Mouse (Mus musculus): Measurements from ENCODE around the gene Apba3. TPM values are rescaled to one million over a fixed set of nuclear protein-coding genes. Genes with fewer than 3 reads are reported as not detected.

Gene Apba3
- polyA plus RNA-seq, 1 experiment from 2014 or later, result 59.7 TPM

- Histone ChIP-seq H3K27me3 (no peaks in the 10 kb centered on the region), H3K9me3 (replicated peaks) (no peaks in the 10 kb centered on the region), H3K27ac (peak overlapping the region; percentile 93), H3K4me2 (peak overlapping the region; percentile 79), H3K4me3 (replicated peaks) (peak overlapping the region; percentile 98; the same call in 1 of the 2 replicates), H3K9ac (peak overlapping the region; percentile 54), H3K36me3 (peaks cover 58% of the 10 kb centered on the region), H3K4me1 (peaks cover 61% of the 10 kb centered on the region)
- ATAC-seq (replicated peaks; ENCODE audit: low FRiP score), result no peak
- 88% methylated on average over 13 of the region's 13 CpGs for WGBS
These were observed 52.0 kb downstream of the Apba3 start for GRCm38 (mm10) chr10:81318589-81319329.

GRCm38 (mm10) chr10:81319330-81319699 lies 52.6 kb downstream of the Apba3 start:
- Histone ChIP-seq H3K4me2 (peak overlapping the region; percentile 79), H3K36me3 (peaks cover 58% of the 10 kb centered on the region), H3K27me3 (no peaks in the 10 kb centered on the region), H3K9me3 (replicated peaks) (no peaks in the 10 kb centered on the region), H3K4me3 (replicated peaks) (peak overlapping the region; percentile 98), H3K4me1 (peaks cover 64% of the 10 kb centered on the region), H3K9ac (peak overlapping the region; percentile 54), H3K27ac (peak overlapping the region; percentile 93)
- no peak for ATAC-seq (replicated peaks; ENCODE audit: low FRiP score)
- WGBS, result 34% methylated on average over 8 of the region's 8 CpGs

DNA sequence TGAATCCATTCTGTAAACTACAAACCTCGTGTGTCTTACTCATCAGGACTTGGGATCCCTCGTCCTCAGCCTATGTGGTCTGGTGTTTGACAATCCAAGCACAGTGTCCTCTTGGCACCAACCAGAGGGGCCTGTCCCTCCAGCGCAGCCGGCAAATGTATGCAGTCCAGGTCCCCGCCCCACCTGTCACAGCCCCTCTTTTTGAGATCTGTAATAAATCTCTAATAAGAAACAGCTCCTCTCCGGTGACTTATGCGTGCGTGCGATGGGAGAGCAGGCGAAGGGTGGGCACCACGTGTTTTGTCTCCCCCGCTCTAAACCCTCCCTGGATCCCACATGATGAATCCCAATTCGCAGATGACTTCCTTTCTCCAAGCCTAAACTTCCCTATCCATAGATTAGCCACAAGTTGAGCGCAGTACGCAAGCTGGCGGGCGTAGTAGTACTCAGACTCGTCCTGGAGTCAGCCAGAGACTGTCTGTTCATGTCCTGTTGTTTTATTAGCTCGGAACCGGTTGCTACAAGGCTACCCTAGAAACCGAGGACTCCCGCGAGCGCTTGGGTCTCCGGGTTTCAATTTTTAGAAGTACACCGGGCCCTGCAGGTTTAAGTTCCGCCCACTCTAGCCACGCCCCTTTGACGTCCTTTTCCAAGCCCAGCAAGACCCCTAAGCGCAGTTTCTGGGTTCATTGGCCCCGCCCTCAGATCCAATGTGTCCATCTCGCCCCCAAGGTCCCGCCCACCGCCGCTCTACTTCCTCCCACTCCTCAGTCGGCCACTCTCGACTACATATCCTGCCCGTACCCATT lies 53.2 kb downstream of the Apba3 start:
- peak overlapping the region; percentile 98 for H3K4me3 ChIP-seq (replicated peaks)
- peak overlapping the region; percentile 79 for H3K4me2 ChIP-seq
- no peak; the same call in 1 of the 2 replicates for ATAC-seq (replicated peaks; ENCODE audit: low FRiP score)
- H3K27me3 ChIP-seq, result no peaks in the 10 kb centered on the region
- no peaks in the 10 kb centered on the region for H3K9me3 ChIP-seq (replicated peaks)
- H3K4me1 ChIP-seq, result peaks cover 64% of the 10 kb centered on the region
- peak overlapping the region; percentile 54 for H3K9ac ChIP-seq
- H3K27ac ChIP-seq, result peak overlapping the region; percentile 93
- 1% methylated on average over 38 of the region's 38 CpGs for WGBS
- H3K36me3 ChIP-seq, result peaks cover 58% of the 10 kb centered on the region

DNA sequence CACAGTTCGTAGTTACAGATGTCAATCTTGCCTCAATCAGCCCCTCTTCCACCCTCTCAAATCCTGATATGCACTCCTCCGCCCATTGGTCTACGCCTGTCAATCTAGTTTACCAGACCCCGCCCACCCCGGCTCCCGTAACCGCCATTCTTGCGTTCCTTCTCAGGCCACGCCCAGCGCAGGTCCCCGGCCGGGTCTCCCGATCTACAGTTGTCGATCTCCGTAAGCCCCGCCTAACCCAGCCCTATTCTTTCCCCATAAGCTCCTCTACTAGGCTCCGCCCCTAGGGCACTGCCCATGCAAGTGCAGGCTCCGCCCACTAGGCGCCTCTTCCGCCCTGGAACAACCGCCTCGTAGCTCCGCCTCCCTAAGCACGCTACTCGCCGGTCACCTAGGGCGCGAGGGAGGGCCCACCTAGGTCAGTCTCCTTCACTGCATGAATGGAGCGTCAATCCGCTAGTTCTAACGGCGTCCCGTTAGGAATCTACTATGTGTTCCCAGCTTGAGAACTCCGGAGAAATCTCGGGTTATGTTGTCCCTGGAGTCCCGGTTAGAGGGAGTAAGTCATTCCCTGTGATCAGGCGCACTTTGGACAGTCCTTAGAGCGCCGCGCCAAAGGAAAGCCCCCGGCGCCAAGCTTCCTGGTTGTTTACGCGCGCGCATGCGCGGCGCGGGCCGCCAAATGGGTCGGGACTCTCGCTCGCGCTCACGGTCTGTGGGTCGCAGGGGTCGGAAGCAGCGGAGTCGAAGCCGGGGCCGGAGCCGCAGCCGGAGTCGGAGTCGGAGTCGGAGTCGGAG lies 54.0 kb downstream of the Apba3 start, which contains the start of gene Cactin:
TSS of gene Cactin (plus strand) at position 554 of the 798 bp plus-strand sequence.
- Histone ChIP-seq H3K9me3 (replicated peaks) (no peaks in the 10 kb centered on the region), H3K4me1 (peaks cover 66% of the 10 kb centered on the region)
- WGBS, result under 1% methylated on average over 68 of the region's 68 CpGs

DNA sequence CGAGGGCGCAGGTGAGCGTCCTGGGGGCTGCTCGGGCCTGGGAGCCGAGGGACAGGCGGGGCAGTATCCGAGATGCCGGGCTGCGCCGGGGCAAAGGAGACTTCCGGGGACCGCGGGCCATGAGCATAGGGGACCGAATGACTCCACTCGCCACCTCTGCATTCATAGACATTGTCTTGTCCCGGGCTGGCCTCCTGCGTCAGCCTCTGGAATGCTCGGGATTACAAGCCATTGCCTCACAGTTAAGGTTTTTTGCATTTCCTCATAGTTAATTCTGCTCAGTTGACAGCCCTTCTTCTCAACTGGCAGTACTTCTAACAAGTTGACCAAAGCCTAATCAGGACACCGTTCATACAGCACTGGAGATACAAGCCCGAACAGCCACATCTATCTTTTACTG lies 54.7 kb downstream of the Apba3 start:
- H3K27me3 ChIP-seq, result no peaks in the 10 kb centered on the region
- H3K9ac ChIP-seq, result peak overlapping the region; percentile 96
- H3K27ac ChIP-seq, result peak overlapping the region; percentile 93
- WGBS, result 3% methylated on average over 20 of the region's 20 CpGs
- peaks cover 61% of the 10 kb centered on the region for H3K4me1 ChIP-seq
- H3K4me2 ChIP-seq, result peak overlapping the region; percentile 79
- H3K9me3 ChIP-seq (replicated peaks), result no peaks in the 10 kb centered on the region
- H3K36me3 ChIP-seq, result peaks cover 60% of the 10 kb centered on the region
- no peak for ATAC-seq (replicated peaks; ENCODE audit: low FRiP score)
- H3K4me3 ChIP-seq (replicated peaks), result peak overlapping the region; percentile 98

More for the DNA sequence above, 54.0 kb downstream of the Apba3 start, which contains the start of gene Cactin:
- Histone ChIP-seq H3K27ac (peak within 1 kb of the TSS; percentile 93), H3K36me3 (peaks cover 58% of the 10 kb centered on the region), H3K9ac (peak within 1 kb of the TSS; percentile 96), H3K4me2 (peak within 1 kb of the TSS; percentile 79), H3K4me3 (replicated peaks) (peak within 1 kb of the TSS; percentile 98), H3K27me3 (no peaks in the 10 kb centered on the region)
- ATAC-seq (replicated peaks; ENCODE audit: low FRiP score), result peak; percentile 88

DNA sequence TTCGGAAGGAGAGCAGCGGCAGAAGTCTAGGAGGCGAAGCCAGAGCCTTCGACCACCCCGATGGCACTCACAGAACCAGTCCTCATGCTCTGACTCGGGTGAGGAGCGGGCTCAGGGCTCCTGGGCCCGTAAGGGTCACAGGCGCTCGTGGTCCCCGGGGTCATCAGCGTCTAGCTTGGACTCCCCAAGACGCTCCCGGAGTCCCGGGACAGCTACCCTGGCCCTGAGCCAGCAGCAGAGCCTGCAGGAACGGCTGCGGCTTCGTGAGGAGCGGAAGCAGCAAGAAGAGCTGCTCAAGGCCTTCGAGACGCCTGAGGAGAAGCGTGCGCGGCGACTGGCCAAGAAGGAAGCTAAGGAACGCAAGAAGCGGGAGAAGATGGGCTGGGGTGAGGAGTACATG lies 55.7 kb downstream of the Apba3 start:
- WGBS, result 92% methylated on average over 27 of the region's 27 CpGs
- no peaks in the 10 kb centered on the region for H3K9me3 ChIP-seq (replicated peaks)
- ATAC-seq (replicated peaks; ENCODE audit: low FRiP score), result no peak
- H3K4me2 ChIP-seq, result peak overlapping the region; percentile 79
- H3K4me3 ChIP-seq (replicated peaks), result peak overlapping the region; percentile 98
- peaks cover 51% of the 10 kb centered on the region for H3K4me1 ChIP-seq
- peaks cover 69% of the 10 kb centered on the region for H3K36me3 ChIP-seq
- H3K9ac ChIP-seq, result peak overlapping the region; percentile 96; the same call in 1 of the 2 replicates
- no peak overlapping the region for H3K27ac ChIP-seq
- H3K27me3 ChIP-seq, result no peaks in the 10 kb centered on the region

Small RNA genes lying within 50 kb of the gene (microRNA-seq; reads per million reads assigned to microRNA genes)
- 6.7 reads per million, percentile 26 among the genes with 10 or more reads in this experiment for gene Mir3057

Other genes starting within 250 kb of the Apba3 start
- 0.19 and 0.23 TPM in 2 replicates for gene Diras1, start 241.3 kb upstream of the Apba3 start, polyA plus RNA-seq (2015; fragmentation: Nextera tagmentation; extraction: Ambion mirVana)
- gene Slc39a3, start 229.5 kb upstream of the Apba3 start, polyA plus RNA-seq (2015; fragmentation: Nextera tagmentation; extraction: Ambion mirVana), result 13.7 and 16.3 TPM in 2 replicates
- 201 and 226 TPM in 2 replicates for gene Sgta, start 206.8 kb upstream of the Apba3 start, polyA plus RNA-seq (2015; fragmentation: Nextera tagmentation; extraction: Ambion mirVana)
- 62.5 and 67.4 TPM in 2 replicates for gene Thop1, start 196.9 kb upstream of the Apba3 start, polyA plus RNA-seq (2015; fragmentation: Nextera tagmentation; extraction: Ambion mirVana)
- 0.64 and 0.77 TPM in 2 replicates for gene Creb3l3, start 168.1 kb upstream of the Apba3 start, polyA plus RNA-seq (2015; fragmentation: Nextera tagmentation; extraction: Ambion mirVana)
- gene Map2k2, start 161.0 kb upstream of the Apba3 start, polyA plus RNA-seq (2015; fragmentation: Nextera tagmentation; extraction: Ambion mirVana), result 182 and 202 TPM in 2 replicates
- 25.6 and 26.6 TPM in 2 replicates for gene Zbtb7a, start 131.7 kb upstream of the Apba3 start, polyA plus RNA-seq (2015; fragmentation: Nextera tagmentation; extraction: Ambion mirVana)
- 48.6 and 51.2 TPM in 2 replicates for gene Pias4, start 99.0 kb upstream of the Apba3 start, polyA plus RNA-seq (2015; fragmentation: Nextera tagmentation; extraction: Ambion mirVana)
- 563 and 597 TPM in 2 replicates for gene Eef2, start 90.3 kb upstream of the Apba3 start, polyA plus RNA-seq (2015; fragmentation: Nextera tagmentation; extraction: Ambion mirVana)
- 41.0 and 47.9 TPM in 2 replicates for gene Dapk3, start 84.0 kb upstream of the Apba3 start, polyA plus RNA-seq (2015; fragmentation: Nextera tagmentation; extraction: Ambion mirVana)
- gene 4930442H23Rik, start 83.1 kb upstream of the Apba3 start, polyA plus RNA-seq (2015; fragmentation: Nextera tagmentation; extraction: Ambion mirVana), result not detected in 2 replicates
- 0.18 TPM in 1 of 2 replicates, not detected in the other for gene Nmrk2, start 64.9 kb upstream of the Apba3 start, polyA plus RNA-seq (2015; fragmentation: Nextera tagmentation; extraction: Ambion mirVana)
- 0.28 and 0.51 TPM in 2 replicates for gene Atcay, start 36.1 kb upstream of the Apba3 start, polyA plus RNA-seq (2015; fragmentation: Nextera tagmentation; extraction: Ambion mirVana)
- 6.8 and 7.3 TPM in 2 replicates for gene Zfr2, start 33.8 kb upstream of the Apba3 start, polyA plus RNA-seq (2015; fragmentation: Nextera tagmentation; extraction: Ambion mirVana)
- 5.8 and 6.8 TPM in 2 replicates for gene Matk, start 14.0 kb upstream of the Apba3 start, polyA plus RNA-seq (2015; fragmentation: Nextera tagmentation; extraction: Ambion mirVana)
- gene Mrpl54, start within 50 bp of the Apba3 start, polyA plus RNA-seq (2015; fragmentation: Nextera tagmentation; extraction: Ambion mirVana), result 230 and 244 TPM in 2 replicates
- 15.9 and 18.1 TPM in 2 replicates for gene Tjp3, start 24.6 kb downstream of the Apba3 start, polyA plus RNA-seq (2015; fragmentation: Nextera tagmentation; extraction: Ambion mirVana)
- 51.0 and 61.3 TPM in 2 replicates for gene Pip5k1c, start 26.0 kb downstream of the Apba3 start, polyA plus RNA-seq (2015; fragmentation: Nextera tagmentation; extraction: Ambion mirVana)
- 38.8 and 44.2 TPM in 2 replicates for gene Cactin, start 54.1 kb downstream of the Apba3 start, polyA plus RNA-seq (2015; fragmentation: Nextera tagmentation; extraction: Ambion mirVana)
- gene Tbxa2r, start 61.8 kb downstream of the Apba3 start, polyA plus RNA-seq (2015; fragmentation: Nextera tagmentation; extraction: Ambion mirVana), result 14.4 and 18.3 TPM in 2 replicates
- gene Gipc3, start 76.3 kb downstream of the Apba3 start, polyA plus RNA-seq (2015; fragmentation: Nextera tagmentation; extraction: Ambion mirVana), result 0.08 TPM in 1 of 2 replicates, not detected in the other
- gene Hmg20b, start 83.5 kb downstream of the Apba3 start, polyA plus RNA-seq (2015; fragmentation: Nextera tagmentation; extraction: Ambion mirVana), result 87.0 and 94.6 TPM in 2 replicates
- 10.3 and 11.5 TPM in 2 replicates for gene Mfsd12, start 90.5 kb downstream of the Apba3 start, polyA plus RNA-seq (2015; fragmentation: Nextera tagmentation; extraction: Ambion mirVana)
- gene 4930404N11Rik, start 98.9 kb downstream of the Apba3 start, polyA plus RNA-seq (2015; fragmentation: Nextera tagmentation; extraction: Ambion mirVana), result 0.62 and 1.6 TPM in 2 replicates
- 105 and 114 TPM in 2 replicates for gene Fzr1, start 111.6 kb downstream of the Apba3 start, polyA plus RNA-seq (2015; fragmentation: Nextera tagmentation; extraction: Ambion mirVana)
- 79.7 and 82.2 TPM in 2 replicates for gene Dohh, start 117.5 kb downstream of the Apba3 start, polyA plus RNA-seq (2015; fragmentation: Nextera tagmentation; extraction: Ambion mirVana)
- gene Gm48551, start 117.5 kb downstream of the Apba3 start, polyA plus RNA-seq (2015; fragmentation: Nextera tagmentation; extraction: Ambion mirVana), result 2.5 and 4.1 TPM in 2 replicates
- gene Gm48552, start 122.0 kb downstream of the Apba3 start, polyA plus RNA-seq (2015; fragmentation: Nextera tagmentation; extraction: Ambion mirVana), result 1.6 and 2.1 TPM in 2 replicates
- 26.0 and 29.4 TPM in 2 replicates for gene Smim24, start 126.1 kb downstream of the Apba3 start, polyA plus RNA-seq (2015; fragmentation: Nextera tagmentation; extraction: Ambion mirVana)
- gene Nfic, start 188.7 kb downstream of the Apba3 start, polyA plus RNA-seq (2015; fragmentation: Nextera tagmentation; extraction: Ambion mirVana), result 67.9 and 84.5 TPM in 2 replicates
- 0.50 and 0.82 TPM in 2 replicates for gene Celf5, start 215.7 kb downstream of the Apba3 start, polyA plus RNA-seq (2015; fragmentation: Nextera tagmentation; extraction: Ambion mirVana)
- gene Ncln, start 229.4 kb downstream of the Apba3 start, polyA plus RNA-seq (2015; fragmentation: Nextera tagmentation; extraction: Ambion mirVana), result 85.7 and 93.5 TPM in 2 replicates
- gene S1pr4, start 233.2 kb downstream of the Apba3 start, polyA plus RNA-seq (2015; fragmentation: Nextera tagmentation; extraction: Ambion mirVana), result 1.2 and 1.4 TPM in 2 replicates

All from kidney, embryonic 15.5 days (tissue).